Comparison of ENCODE assay signal across 9 mouse cellular contexts in the genomic region with DNA sequence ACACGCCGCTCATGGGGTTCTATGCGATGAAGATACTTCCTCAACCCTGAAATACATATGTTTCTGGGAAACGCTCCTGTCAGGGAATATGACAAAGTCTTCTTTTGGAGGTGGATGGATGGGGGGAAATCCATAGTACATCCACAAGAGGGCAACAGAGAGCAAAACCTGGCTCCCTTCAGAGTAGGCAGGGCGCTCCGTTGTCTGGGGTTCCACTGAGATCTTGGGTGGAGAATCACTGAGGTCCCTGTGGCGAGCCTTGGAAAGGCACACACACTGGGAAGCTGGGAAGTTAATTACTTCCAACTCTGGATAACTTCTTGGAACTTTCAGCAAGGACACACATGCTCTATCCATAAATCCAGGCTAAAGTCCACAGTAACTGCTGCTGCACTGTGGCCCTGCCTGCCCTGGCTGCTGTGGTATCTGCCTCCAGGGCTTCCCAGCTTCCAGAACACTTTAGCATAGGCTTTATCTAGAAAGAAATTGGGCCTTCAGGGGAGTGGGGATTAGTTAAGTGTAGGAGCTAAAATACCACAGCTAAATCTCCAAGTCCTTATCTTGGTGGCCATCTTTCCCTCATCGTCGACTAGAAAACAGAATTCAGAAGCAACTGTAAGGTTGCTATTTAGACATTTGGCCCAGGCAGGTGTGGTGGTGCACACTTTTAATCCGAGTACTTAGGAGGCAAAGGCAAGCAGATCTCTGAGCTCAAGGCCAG.
A peak's percentile ranks its signal among the peaks of the same experiment; 100 is the strongest.
DNase-seq lines count a peak whose midpoint lies in the region; ATAC-seq lines count a peak whose summit lies in the region.
"Had no signal": no experiment of that assay in that cellular context is flagged by ENCODE, and none has a peak within 500 bp of the region (broad histone marks: within the 10 kb centered on the region; RNA-seq: fewer than 3 reads in every experiment).

No protein-coding gene starts in this region.

- no peak overlapping the region for H3K4me2 ChIP-seq in midbrain, embryonic 11.5 days
- no peak overlapping the region for H3K4me2 ChIP-seq in midbrain, embryonic 16.5 days (ENCODE audit: low read length)
- H3K4me2 ChIP-seq in embryonic facial prominence, embryonic 14.5 days (ENCODE audit: low read depth, low read length), result no peak overlapping the region
- no peak overlapping the region for H3K4me2 ChIP-seq in limb, embryonic 11.5 days (ENCODE audit: low read depth, severe bottlenecking)

- no peak overlapping the region for H3K4me3 ChIP-seq in midbrain, embryonic 11.5 days (ENCODE audit: low read depth, low read length)
- H3K4me3 ChIP-seq in midbrain, embryonic 16.5 days (ENCODE audit: low read depth, low read length), result no peak overlapping the region
- no peak overlapping the region for H3K4me3 ChIP-seq in embryonic facial prominence, embryonic 14.5 days (ENCODE audit: low read depth, low read length)
- H3K4me3 ChIP-seq in limb, embryonic 11.5 days (ENCODE audit: low read depth, low read length), result no peak overlapping the region
- H3K4me3 ChIP-seq: erythroblast, embryonic 14.5 days had no signal

- no peaks in the 10 kb centered on the region for H3K36me3 ChIP-seq in midbrain, embryonic 11.5 days (ENCODE audit: control insufficient read depth, insufficient read depth, low read length)
- H3K36me3 ChIP-seq in midbrain, embryonic 16.5 days (ENCODE audit: control insufficient read depth, insufficient read depth, low read length), result peaks cover 14% of the 10 kb centered on the region
- no peaks in the 10 kb centered on the region for H3K36me3 ChIP-seq in embryonic facial prominence, embryonic 14.5 days (ENCODE audit: control insufficient read depth, insufficient read depth, low read length)
- H3K36me3 ChIP-seq in limb, embryonic 11.5 days (ENCODE audit: control insufficient read depth, insufficient read depth, low read length), result no peaks in the 10 kb centered on the region

- no peak overlapping the region for H3K27ac ChIP-seq in midbrain, embryonic 11.5 days (ENCODE audit: low read depth, low read length)
- H3K27ac ChIP-seq in midbrain, embryonic 16.5 days (ENCODE audit: low read length), result no peak overlapping the region
- no peak overlapping the region for H3K27ac ChIP-seq in embryonic facial prominence, embryonic 14.5 days (replicated peaks; ENCODE audit: low read depth, low read length)
- no peak overlapping the region for H3K27ac ChIP-seq in limb, embryonic 11.5 days (replicated peaks; ENCODE audit: low read depth, low read length)
- H3K27ac ChIP-seq: macrophage had no signal

- 69% methylated on average over 10 of the region's 10 CpGs for WGBS in midbrain, embryonic 11.5 days
- 71% methylated on average over 10 of the region's 10 CpGs for WGBS in midbrain, embryonic 16.5 days
- WGBS in embryonic facial prominence, embryonic 14.5 days, result 67% methylated on average over 10 of the region's 10 CpGs
- 73% methylated on average over 10 of the region's 10 CpGs for WGBS in limb, embryonic 11.5 days

- H3K9me3 ChIP-seq in midbrain, embryonic 11.5 days (ENCODE audit: control insufficient read depth, low read length), result no peaks in the 10 kb centered on the region
- H3K9me3 ChIP-seq in midbrain, embryonic 16.5 days (replicated peaks; ENCODE audit: control insufficient read depth, low read length, poor library complexity, severe bottlenecking), result no peaks in the 10 kb centered on the region
- H3K9me3 ChIP-seq in embryonic facial prominence, embryonic 14.5 days (ENCODE audit: control insufficient read depth, low read length), result peaks cover 4% of the 10 kb centered on the region; the same call in 1 of the 2 replicates
- no peaks in the 10 kb centered on the region for H3K9me3 ChIP-seq in limb, embryonic 11.5 days (ENCODE audit: control insufficient read depth, low read length)

- DNase-seq in midbrain, embryonic 11.5 days (ENCODE audit: low spot score, missing footprints), result peak; percentile 88
- DNase-seq in adipocyte (ENCODE audit: low spot score), result peak; percentile 30
- DNase-seq in embryonic facial prominence, embryonic 14.5 days (ENCODE audit: low spot score), result peak; percentile 12
- peak; percentile 64 for DNase-seq in limb, embryonic 11.5 days (ENCODE audit: low spot score)
- peak; percentile 12 to 22 for DNase-seq in thymus, postnatal 36 days
- DNase-seq in right cerebral cortex, postnatal 14 days, result no peak

- H3K4me1 ChIP-seq in midbrain, embryonic 11.5 days (ENCODE audit: control insufficient read depth, insufficient read depth, low read length), result no peaks in the 10 kb centered on the region
- 0 out of 2 replicates have a peak, but pooled peaks cover 3% of the 10 kb centered on the region for H3K4me1 ChIP-seq in midbrain, embryonic 16.5 days (ENCODE audit: control insufficient read depth, insufficient read depth, low read length)
- peaks cover 4% of the 10 kb centered on the region; the same call in 1 of the 2 replicates for H3K4me1 ChIP-seq in embryonic facial prominence, embryonic 14.5 days (ENCODE audit: control insufficient read depth, insufficient read depth, low read length)
- peaks cover 9% of the 10 kb centered on the region for H3K4me1 ChIP-seq in limb, embryonic 11.5 days (ENCODE audit: control insufficient read depth, insufficient read depth, low read length)

- H3K9ac ChIP-seq in midbrain, embryonic 11.5 days (ENCODE audit: low read length), result no peak overlapping the region
- H3K9ac ChIP-seq in midbrain, embryonic 16.5 days (ENCODE audit: low read depth, low read length), result no peak overlapping the region
- H3K9ac ChIP-seq in embryonic facial prominence, embryonic 14.5 days (ENCODE audit: low read depth, low read length), result no peak overlapping the region
- H3K9ac ChIP-seq in limb, embryonic 11.5 days (ENCODE audit: low read length), result no peak overlapping the region

- no peak for ATAC-seq in midbrain, embryonic 11.5 days (ENCODE audit: low FRiP score)
- ATAC-seq in midbrain, embryonic 16.5 days, result no peak
- no peak for ATAC-seq in embryonic facial prominence, embryonic 14.5 days (ENCODE audit: low read depth)
- no peak for ATAC-seq in limb, embryonic 11.5 days (ENCODE audit: insufficient number of reproducible peaks, low FRiP score, low TSS enrichment, low read depth)

- H3K27me3 ChIP-seq in midbrain, embryonic 11.5 days (ENCODE audit: control insufficient read depth, insufficient read depth, low read length), result no peaks in the 10 kb centered on the region
- H3K27me3 ChIP-seq in midbrain, embryonic 16.5 days (ENCODE audit: control insufficient read depth, insufficient read depth, low read depth, low read length), result no peaks in the 10 kb centered on the region
- no peaks in the 10 kb centered on the region for H3K27me3 ChIP-seq in embryonic facial prominence, embryonic 14.5 days (replicated peaks; ENCODE audit: control insufficient read depth, insufficient read depth, low read length)
- H3K27me3 ChIP-seq in limb, embryonic 11.5 days (ENCODE audit: control insufficient read depth, insufficient read depth, low read length), result no peaks in the 10 kb centered on the region
